In the genomic region with DNA sequence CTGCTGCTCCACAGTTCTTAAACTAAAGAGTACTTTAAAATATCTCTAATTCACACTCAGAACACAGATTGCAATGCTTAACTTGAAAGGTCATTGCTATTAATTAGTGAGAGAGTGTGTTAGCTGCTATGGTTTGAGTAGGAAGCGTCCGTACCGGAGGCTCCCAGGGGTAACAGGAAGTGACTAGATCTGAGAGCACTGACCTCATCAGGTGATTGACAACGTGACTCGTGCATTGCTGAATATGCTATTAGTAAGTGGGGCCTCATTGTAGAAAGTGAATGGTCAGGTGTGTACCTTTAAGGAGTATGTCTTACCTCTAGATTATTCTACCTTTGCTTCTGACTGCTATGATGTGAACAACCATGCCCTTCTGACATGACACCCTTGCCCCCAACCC, we compare ENCODE assay signal across 23 mouse cellular contexts. TPM values are rescaled to one million over a fixed set of nuclear protein-coding genes. Genes with fewer than 3 reads are reported as not detected.
A peak's percentile ranks its signal among the peaks of the same experiment; 100 is the strongest.
DNase-seq lines count a peak whose midpoint lies in the region; ATAC-seq lines count a peak whose summit lies in the region.
"Had no signal": no experiment of that assay in that cellular context is flagged by ENCODE, and none has a peak within 500 bp of the region (broad histone marks: within the 10 kb centered on the region; RNA-seq: fewer than 3 reads in every experiment).

No protein-coding gene starts in this region.

- intact Hi-C loops in heart, postnatal 10 days (cut with DNase I): no loop called here

- peak; percentile 30 for DNase-seq in CD4-positive, CD25-positive, alpha-beta regulatory T cell, adult 2 months (ENCODE audit: low read depth, low spot score)
- no peak for DNase-seq in adipocyte (ENCODE audit: low spot score)
- no peak for DNase-seq in left cerebral cortex, adult 11 months (ENCODE audit: low spot score)
- no peak for DNase-seq in heart, postnatal 10 days
- DNase-seq in kidney, adult 18-20 months: no peak
- DNase-seq: adrenal gland, postnatal 25 days; cerebellum, adult 11-12 months; cerebellum, postnatal 10 days; forebrain, postnatal 0 days; gastrocnemius, postnatal 10 days; heart, postnatal 36 days; kidney, adult 11 months; kidney, postnatal 36 days; left cerebral cortex, postnatal 4 days; liver, embryonic 13.5 days; lung, adult 18-20 months; lung, postnatal 4 days; thymus, postnatal 14 days had no signal

- ATAC-seq in granulocyte monocyte progenitor cell, adult 5-6 weeks (replicated peaks; ENCODE audit: poor library complexity, severe bottlenecking): peak; percentile 66
- ATAC-seq in megakaryocyte progenitor cell, adult 5-6 weeks (replicated peaks; ENCODE audit: poor library complexity): peak; percentile 61
- ATAC-seq: forebrain, postnatal 0 days; lung, postnatal 0 days; midbrain, embryonic 15.5 days; Patski had no signal

RNA-seq across cellular contexts. Expression of a gene that starts 31.3 kb away (rescaled TPM):
- 15.1 and 26.4 TPM in 2 replicates for total RNA-seq in granulocyte monocyte progenitor cell, adult 5-6 weeks (2014; fragmentation: Nextera tagmentation)
- total RNA-seq in granulocyte monocyte progenitor cell, adult 5-6 weeks (2017): 45.2 and 50.2 TPM in 2 replicates
- total RNA-seq in megakaryocyte progenitor cell, adult 5-6 weeks (2015): 18.1 and 22.9 TPM in 2 replicates
- total RNA-seq in megakaryocyte progenitor cell, adult 5-6 weeks (2017): 41.0 and 49.9 TPM in 2 replicates
- total RNA-seq in heart, postnatal 10 days (2021): 10 to 100 TPM; 40.5 to 50.9 TPM
